Mouse (Mus musculus) spleen, postnatal 10 days (tissue): ENCODE data around the gene Igsf21.
A peak's percentile ranks its signal among the peaks of the same experiment; 100 is the strongest.

ENCODE experiments used
- DNase-seq, 2 experiments: peaks; one replicate each; pipeline ENCODE4 v3.0.0; 2021 to 2022; ENCODE audit warnings: low spot score in 2 of 2

Gene Igsf21

DNA sequence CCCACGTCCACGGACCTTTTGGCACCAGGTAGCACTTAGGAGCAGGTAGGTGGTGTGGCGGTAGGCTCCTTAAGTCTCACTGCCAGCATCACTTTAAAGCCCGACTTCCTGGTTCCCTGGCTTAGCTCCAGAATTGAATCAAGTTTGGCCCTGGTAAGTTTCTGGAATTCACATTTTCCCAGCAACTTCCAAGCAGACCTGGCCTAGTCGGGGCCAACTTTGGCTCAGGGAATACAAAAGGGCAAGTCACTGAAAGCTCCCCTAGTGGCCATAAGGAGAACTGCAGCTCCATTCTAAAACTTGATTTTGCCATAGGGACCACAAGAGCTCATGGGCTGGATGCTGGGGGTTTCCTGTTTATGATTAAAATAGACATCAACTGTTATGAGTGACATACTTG lies 145.5 kb downstream of the Igsf21 start:
- DNase-seq, result peak in 1 of 2 experiments; percentile 19

- DNase-seq, result no peak
Measured at GRCm38 (mm10) chr4:140100141-140100540, 146.4 kb downstream of the Igsf21 start.

- no peak for DNase-seq
Measured at GRCm38 (mm10) chr4:140096283-140096682, 150.3 kb downstream of the Igsf21 start.

DNA sequence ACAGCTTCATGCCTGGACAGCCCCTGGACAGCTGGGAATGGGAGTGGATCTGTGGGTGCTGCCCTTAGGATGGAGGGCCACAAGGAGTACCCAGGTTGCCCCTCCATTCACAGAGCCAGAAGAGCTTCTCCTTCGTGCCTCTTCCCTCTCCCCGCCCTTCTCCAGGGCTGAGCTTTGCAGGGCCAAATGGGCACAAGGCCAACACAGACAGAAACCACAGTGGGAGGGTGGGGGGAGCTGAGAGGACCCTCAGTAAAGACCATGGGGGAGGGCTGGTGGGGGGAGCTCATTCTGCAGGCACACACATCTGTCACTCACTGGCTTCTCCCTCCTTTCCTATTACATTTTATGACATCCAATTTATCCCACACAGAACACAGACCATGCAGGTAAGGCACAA lies 151.7 kb downstream of the Igsf21 start:
- DNase-seq, result no peak

- no peak for DNase-seq
Measured at GRCm38 (mm10) chr4:140092367-140092766, 154.2 kb downstream of the Igsf21 start.

DNA sequence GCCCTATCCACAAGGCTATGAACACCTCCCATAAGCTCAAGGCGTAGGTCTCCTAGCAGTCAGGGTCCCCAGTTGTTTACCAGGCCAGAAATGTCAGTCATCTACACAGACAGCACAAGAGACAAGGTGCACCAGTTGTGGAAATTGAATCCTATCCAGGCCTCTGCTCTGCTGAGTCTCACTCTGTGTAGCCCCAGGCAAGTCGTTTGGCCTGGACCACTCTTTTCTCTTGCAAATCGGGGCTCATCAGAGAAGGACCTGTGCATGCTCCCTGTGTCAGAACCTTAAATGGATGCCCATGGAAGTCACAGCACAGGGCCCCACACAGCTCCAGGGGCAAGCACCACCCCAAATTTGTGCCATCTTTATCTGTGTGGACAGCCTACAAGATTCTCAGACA lies 154.9 kb downstream of the Igsf21 start:
- DNase-seq, result no peak

GRCm38 (mm10) chr4:140089676-140090075 lies 156.9 kb downstream of the Igsf21 start:
- no peak for DNase-seq

DNA sequence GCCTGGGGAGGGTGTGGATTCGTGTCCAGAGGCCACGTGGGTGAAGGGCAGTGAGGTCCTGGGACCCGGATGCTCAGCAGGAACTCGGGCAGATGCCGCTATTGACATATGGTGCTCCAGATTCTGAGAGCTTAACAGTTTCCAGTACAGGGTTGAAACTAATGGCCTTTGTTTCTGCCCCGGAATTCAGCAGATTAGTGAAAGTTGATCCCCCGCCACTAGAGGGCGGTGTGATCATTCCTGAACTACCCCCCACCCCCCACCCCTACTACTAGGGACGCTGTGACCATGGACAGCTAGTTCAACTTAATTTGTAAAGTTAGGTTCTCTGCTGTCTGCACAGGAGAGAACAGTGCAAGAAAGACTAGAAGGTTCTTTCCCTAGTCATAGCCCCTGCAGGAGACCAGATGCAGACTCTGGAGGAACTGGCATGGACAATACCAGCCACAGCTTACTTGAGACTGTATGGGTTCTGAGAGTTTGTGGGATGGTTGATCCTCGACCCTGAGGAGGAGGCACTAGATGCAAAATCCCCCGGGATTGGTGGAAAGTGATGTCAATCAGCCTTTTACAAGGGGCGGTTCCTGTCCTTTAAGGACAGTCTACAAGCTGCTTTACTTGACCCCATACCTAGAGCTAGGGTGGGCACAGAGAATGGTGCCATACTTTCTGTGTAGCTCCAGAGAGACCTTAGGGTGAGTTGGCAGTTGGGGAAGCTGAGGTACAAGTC lies 157.7 kb downstream of the Igsf21 start:
- no peak for DNase-seq

GRCm38 (mm10) chr4:140086192-140086591 lies 160.4 kb downstream of the Igsf21 start:
- DNase-seq, result no peak

- no peak for DNase-seq
Measured at GRCm38 (mm10) chr4:140084521-140085011, 162.0 kb downstream of the Igsf21 start.

DNA sequence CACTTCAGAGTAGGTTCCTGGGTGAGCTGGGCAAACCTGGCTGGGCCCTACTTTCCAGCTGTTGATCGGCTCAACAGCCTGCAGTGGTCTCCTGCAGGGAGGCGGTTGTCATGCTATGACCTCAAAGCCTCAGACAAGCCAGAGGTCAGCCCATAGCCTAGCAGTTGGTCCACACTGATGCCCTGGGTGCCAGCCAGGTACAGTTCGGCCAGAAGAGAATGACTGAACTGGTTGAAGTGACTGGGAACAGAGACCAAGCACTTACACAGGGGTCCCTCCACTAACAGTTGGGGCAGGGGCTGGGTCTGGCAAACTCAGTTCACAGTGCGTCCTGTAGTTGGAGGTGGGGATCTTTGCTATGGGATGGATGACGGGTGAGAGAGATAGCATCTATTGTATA lies 162.5 kb downstream of the Igsf21 start:
- no peak for DNase-seq

DNA sequence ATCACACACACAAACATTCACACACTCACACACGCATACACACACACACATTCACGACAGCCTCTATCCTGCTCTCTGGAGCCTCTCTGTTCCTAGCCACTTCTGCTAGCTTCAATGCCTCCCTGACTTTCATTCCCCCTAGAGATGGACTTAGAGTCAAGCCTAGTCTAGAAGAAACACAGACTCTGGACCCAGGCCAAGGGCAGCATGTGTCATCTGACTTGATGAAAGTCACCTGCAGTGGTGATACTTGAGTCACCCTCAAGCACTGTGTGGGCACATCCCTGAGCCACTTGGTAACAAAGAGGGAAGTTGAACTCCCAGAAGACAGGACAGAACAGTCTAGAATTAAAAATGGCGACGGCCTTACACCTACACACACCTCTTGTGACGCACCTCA lies 168.2 kb downstream of the Igsf21 start:
- DNase-seq, result no peak

- no peak for DNase-seq
Measured at GRCm38 (mm10) chr4:140077615-140078014, 169.0 kb downstream of the Igsf21 start.

DNA sequence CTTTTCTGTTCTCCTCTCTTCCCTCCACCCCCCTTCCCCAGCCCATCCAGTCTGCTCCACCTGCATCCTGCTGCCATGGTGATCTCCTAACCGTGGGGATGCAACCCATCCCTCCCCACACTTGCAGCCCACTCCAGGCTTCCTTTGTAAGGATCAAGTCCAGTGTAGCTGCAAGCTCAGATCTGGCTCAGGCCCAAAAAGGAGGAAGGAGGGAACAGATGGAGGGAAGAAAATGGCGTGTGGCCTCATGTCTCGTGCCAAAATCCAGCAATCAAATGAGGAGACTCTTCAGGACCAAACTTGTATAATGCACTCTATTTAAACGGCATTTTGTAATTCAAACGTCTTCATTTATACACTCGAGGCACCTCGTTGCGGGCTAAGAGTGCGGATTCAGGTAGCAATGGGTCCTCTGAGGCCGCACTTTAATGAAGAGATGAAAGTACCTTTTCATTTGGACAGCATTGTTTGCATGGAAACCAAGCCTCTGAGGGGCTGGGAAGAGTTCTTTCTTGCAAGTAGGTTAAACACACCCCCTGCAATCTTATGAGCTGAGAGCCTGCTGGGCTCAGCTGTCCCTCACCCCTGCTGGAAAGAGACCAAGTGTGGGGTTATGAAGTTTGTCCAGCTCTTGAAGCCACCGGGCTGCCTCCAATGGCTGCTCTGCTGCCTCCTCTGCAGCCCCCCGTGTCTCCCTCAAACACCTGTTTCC lies 169.6 kb downstream of the Igsf21 start:
- no peak for DNase-seq

GRCm38 (mm10) chr4:140076428-140076827 lies 170.2 kb downstream of the Igsf21 start:
- DNase-seq, result no peak

DNA sequence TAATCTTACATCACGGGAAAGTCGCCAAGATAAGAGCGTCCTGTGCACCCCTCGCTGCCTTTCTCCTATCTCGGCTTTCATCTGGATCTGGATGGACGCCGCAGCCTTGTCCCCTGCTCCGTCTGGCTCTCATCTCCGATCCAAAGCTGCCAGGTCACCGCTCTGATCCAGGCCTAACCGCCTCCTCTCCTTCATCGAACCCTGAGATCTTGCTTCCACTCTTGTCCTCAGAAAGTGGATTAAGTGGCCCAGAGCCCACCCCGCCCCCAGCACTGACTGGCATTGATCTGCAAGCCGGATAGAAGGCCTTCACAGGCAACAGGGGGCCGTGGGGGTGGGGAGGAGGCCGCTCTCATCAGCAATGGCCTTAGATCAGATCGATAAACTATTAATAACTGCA lies 175.5 kb downstream of the Igsf21 start:
- DNase-seq, result no peak

- DNase-seq, result no peak
Measured at GRCm38 (mm10) chr4:140070331-140070652, 176.3 kb downstream of the Igsf21 start.

DNA sequence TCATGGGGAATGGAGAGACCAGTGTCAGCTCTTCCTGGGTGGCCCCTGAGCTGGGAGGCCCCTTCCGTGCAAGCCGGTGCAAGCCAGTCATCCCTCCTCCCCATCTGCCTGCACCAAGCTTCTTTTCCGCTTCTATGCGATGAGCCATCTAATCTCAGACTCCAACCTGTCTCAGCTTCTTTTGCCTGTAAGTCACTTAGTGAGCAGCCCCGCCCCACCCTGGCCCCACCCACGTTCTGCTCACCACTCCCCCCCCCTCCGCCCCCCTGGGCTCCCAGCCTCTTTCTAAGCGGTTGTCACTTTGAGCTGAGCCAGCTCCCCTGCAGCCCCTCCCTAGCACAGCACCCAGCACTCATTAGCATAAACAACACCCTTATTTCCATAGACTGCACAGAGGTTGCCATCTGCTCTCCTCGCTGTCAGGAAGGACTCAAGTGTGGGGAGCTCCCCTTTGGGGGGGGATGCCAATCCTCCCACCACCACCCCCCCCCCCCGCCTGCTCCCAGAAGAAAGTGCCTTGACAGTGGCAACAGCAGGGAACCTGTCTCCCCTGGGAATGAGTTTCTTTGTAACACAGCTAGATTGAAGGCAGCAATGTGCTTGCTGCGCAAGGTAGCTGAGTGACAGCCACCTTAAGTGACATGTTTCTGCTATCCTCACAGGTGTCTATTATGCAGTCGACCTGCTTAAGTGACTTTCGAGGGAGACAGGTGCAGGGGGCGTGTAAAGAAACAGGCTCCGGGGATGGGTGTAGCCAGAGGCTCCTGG lies 176.8 kb downstream of the Igsf21 start:
- DNase-seq, result no peak

- DNase-seq, result no peak
Measured at GRCm38 (mm10) chr4:140068468-140068867, 178.1 kb downstream of the Igsf21 start.

DNA sequence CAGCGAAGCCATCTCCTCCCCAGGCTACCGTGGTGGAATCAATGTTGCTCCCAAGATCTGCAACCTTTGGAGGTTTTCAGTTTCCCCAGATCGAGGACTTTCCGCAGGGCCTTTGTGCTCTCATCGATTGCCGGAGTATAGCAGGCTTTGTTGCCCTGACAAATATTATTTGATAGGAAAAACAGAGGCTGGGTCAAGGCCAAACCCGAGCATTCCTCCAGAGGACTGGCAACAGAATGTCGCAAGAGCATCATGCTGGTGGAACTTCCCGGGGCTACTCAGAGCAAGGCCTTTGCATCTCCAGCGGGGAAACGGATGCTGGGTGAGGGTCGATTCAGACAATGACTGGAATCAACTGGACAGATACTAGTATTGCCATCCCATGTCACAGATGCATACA lies 180.6 kb downstream of the Igsf21 start:
- no peak for DNase-seq

- no peak for DNase-seq
Measured at GRCm38 (mm10) chr4:140063153-140063671, 183.4 kb downstream of the Igsf21 start.

- DNase-seq, result no peak
Measured at GRCm38 (mm10) chr4:140060251-140060650, 186.3 kb downstream of the Igsf21 start.
